Mouse (Mus musculus): ENCODE data around the gene Arl8b. TPM values are rescaled to one million over a fixed set of nuclear protein-coding genes. Genes with fewer than 3 reads are reported as not detected.

Gene Arl8b
- total RNA-seq, 2 experiments from 2014 or later: 83.9 to 224 TPM

DNA sequence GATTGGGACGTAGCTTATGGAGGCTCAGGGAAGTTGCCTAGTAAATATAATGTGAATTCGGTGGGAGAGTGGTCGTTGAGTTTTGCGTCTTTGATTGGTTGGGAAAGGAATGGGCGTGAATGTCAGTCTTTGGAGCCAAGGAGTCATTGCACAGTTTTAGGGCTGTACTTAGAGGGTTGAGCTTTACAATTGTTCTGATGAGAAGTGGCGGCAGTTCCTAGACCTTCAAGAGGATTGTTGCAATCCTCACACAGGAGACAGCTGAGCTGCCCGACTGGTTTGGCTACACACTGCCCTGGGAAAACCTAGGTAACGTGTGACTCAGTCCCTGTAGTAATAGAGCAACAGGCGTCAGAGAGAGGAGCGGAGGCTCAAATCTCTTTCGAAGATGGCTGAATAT, 1.2 kb downstream of the Arl8b start:
- peak; percentile 10; the same call in 1 of the 2 replicates for ATAC-seq (replicated peaks; ENCODE audit: poor library complexity)

DNA sequence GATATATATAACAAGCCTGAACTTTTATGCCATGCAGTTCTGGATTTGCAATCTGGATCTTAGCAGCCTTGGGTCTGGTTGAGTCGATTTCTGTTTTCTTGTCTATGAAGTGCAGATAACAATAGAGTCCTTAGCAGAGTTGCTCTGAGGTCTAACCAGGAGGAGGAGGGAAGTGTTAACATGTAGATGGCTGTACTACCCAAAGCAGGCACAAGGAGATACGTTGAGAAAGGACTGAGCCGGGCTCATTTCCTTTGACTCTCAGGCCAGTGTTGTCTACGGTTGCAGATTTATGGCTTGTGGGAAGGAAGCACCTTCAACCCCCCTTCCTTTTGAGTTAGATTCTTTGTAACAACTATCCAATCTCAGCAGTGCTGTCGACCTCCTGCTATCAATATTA, 1.9 kb downstream of the Arl8b start:
- ATAC-seq (replicated peaks; ENCODE audit: poor library complexity): peak; percentile 69

GRCm38 (mm10) chr6:108785551-108785950, 2.7 kb downstream of the Arl8b start:
- no peak for ATAC-seq (replicated peaks; ENCODE audit: poor library complexity)

GRCm38 (mm10) chr6:108791498-108791897, 8.6 kb downstream of the Arl8b start:
- ATAC-seq (replicated peaks; ENCODE audit: poor library complexity): no peak

GRCm38 (mm10) chr6:108795912-108796311, 13.0 kb downstream of the Arl8b start:
- no peak for ATAC-seq (replicated peaks; ENCODE audit: poor library complexity)

DNA sequence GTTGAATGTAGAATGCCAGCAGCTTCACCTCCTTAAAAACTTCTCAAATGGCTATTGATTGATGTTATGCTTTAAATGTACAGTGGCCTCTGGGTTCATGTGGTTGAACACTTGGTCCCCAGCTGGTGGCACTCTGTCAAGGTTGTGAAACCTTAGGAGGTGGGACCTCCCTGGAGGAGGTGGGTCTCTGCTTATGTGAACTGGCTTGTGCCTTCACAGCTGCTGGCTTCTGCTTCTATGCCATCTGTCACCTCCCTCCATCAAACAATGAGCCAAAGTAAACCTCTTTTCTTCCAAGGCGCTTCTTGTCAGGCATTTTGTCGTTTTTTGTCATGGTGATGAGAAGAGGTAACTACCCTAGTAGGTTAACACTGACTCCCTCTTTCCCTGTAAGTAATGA, 13.8 kb downstream of the Arl8b start:
- peak; percentile 50 for ATAC-seq (replicated peaks; ENCODE audit: poor library complexity)

DNA sequence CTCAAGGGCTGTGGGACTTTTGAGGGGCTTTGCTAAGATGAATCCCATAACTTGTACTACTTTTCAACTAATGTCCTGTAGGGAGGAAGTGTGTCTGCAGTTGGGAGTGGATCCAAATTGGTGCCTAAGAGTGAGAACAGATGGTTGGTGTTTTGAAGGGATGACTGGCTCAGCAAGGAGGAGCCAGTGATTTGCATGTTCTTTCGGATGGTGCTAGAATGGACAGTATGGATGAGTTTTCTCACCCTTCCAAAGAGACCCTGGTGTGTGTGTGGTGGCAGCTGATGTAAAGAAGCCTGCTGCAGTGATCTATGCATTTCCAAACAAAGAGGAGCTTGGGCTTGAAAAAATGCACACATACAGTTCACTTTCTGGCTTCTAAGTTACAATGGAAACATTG, 22.3 kb downstream of the Arl8b start:
- no peak for ATAC-seq (replicated peaks; ENCODE audit: poor library complexity)

GRCm38 (mm10) chr6:108805871-108806270, 23.0 kb downstream of the Arl8b start:
- ATAC-seq (replicated peaks; ENCODE audit: poor library complexity): no peak

DNA sequence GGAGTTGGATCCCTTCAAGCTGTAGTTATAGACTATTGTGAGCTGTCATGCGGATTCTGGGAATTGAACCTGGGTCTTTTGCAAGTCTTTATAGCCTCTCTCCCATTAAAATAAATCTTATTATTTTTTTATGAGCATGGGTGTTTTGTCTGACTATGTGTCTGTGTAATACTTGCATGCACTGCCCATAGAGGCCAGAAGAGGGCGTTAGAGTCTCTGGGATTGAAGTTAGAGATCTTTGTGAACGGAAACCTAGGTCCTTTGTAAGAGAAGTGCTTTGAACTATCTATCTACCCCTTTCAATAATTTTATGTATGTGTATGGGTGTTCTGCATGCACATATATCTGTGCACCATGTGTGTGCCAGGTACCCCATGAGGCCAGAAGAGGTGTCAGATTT, 24.5 kb downstream of the Arl8b start:
- peak; percentile 55; the same call in 1 of the 2 replicates for ATAC-seq (replicated peaks; ENCODE audit: poor library complexity)

- ATAC-seq (replicated peaks; ENCODE audit: poor library complexity): peak; percentile 65
Observed at GRCm38 (mm10) chr6:108808786-108809185, 25.9 kb downstream of the Arl8b start.

DNA sequence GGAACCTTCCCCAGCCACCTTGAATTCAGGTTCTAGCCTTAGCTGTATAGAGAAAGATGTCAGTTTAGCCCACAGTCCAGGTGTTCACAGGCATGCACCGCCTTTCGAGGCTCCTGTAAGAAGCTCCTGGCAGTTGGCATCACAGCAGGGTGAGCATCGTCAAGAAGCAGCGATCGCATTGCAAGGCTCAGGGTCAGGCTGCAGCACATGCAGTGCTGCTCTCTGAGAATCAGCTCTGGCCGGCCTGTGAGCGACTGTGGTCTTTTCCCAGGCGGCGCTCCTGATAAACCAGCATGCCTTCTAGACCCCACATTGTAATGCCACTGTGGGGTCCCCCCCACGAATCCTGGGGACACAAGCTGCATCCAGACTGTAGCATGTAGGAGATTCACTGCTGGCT, 27.3 kb downstream of the Arl8b start:
- ATAC-seq (replicated peaks; ENCODE audit: poor library complexity): no peak

GRCm38 (mm10) chr6:108812134-108812533, 29.2 kb downstream of the Arl8b start:
- no peak for ATAC-seq (replicated peaks; ENCODE audit: poor library complexity)

DNA sequence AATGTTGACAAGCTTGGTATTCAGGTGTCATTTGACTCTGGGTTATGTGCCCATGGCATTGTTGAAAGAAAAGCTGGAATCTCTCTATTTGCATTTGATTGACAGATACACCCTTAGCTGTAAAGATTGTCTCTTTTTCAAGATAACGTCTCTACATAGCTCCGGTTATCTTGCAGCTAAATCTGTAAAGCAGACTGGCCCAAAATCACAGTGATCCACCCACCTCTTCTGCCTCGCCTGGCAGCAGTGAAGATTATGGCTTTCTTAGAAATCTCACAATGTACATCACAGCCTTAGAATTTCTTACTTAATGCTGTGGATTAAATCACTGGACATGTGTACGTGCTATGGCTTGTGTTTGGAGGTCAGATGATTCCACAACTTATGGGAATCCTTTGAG, 34.6 kb downstream of the Arl8b start:
- ATAC-seq (replicated peaks; ENCODE audit: poor library complexity): no peak

DNA sequence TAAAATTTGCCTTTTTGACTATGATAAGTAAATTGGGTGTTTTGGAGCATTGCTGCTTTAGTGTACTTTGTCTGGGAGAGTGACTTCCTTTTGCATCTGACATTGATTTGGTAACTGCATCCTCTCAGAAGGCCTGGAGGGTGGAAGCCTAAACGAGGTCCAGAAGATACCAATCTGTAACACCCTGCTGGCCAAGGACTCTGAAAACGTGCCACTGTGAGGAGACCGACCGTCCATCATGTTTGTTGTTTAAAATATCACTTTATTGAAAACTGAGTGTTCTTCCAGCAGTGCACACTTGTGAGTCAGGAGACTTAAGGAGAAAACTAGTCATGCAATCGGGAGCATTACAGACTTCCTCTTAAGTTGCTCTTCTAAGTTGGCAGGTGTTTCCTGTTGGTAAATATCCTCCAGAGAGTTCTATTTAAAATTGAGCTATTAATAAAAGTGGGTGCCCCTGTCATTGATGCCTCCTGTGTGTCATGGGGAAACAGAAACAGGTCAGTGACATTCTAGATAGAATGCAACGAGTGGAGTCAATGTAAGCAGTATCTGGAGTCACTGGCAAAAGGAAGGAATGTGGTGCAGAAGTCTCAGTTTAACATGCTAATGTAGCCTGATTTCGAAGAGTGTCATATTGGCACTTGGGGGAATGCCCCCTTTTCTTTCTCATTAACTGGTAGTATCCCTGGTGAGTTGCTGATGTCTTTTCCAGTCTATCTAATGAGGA, 42.1 kb downstream of the Arl8b start:
- ATAC-seq (replicated peaks; ENCODE audit: poor library complexity): peak; percentile 32

DNA sequence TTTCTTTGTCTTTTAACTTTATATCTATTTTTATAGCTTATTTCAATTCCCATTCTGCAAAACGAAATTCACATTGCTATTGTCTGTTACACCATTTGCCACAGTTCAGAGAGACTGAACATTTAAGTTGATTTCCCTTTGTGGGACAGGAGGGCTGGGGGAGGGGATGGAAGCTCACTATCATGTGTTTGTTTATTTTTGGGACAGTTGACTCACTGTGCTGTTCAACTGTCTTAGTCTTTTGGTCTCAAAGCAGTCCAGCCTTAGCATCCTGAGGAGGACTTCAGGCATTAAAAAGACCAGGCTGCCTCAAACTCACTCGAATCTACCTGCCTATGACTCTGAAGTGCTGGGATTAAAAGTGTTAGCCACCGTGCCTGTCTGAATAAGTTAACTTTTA, 43.2 kb downstream of the Arl8b start:
- no peak for ATAC-seq (replicated peaks; ENCODE audit: poor library complexity)

DNA sequence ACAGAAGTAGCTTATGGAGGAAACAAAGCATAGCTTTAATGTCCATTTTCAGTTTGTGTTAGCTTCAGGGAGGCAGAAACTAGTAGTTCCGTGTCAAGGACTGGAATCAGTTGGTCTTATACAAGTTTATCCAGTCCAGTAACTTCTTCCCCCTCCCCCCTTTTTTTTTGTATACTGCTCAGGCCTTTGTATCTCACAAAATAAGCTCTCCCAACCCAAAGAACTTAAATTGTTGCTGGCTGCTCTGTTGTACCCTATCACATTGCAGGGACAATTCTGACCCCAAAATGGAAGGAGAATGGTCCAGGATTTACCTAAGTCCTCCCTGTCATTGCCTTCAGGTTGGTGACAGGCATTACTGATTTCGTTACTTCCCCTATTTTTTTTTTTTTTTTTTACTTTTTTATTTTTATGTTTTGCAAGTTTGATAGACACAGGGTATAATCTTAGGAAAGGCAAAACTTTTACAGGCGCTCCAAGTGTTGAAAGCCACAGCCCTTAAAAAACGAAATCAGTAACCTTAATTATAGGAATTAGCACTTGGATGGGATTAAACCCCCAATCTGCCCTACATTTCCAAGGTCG, 44.5 kb downstream of the Arl8b start:
- no peak for ATAC-seq (replicated peaks; ENCODE audit: poor library complexity)

GRCm38 (mm10) chr6:108828234-108828868, 45.5 kb downstream of the Arl8b start, which contains the start of gene Edem1:
Gene Edem1 (plus strand): TSS chr6:108828641.
- ATAC-seq (replicated peaks; ENCODE audit: poor library complexity): peak; percentile 68

DNA sequence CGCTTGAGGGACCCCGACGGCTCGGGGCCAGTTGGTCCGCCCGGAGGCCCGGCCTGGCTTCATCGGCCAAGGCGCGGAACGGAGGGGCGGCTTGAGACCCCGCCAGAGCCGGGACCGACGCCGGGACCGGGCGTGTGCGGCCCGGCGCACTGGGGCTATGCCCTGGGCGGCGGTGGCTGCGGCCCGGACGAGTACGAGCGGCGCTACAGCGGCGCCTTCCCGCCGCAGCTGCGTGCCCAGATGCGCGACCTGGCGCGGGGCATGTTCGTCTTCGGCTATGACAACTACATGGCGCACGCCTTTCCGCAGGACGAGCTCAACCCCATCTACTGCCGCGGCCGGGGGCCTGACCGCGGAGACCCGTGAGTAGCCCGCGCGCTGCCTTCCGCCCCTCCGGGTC, 46.0 kb downstream of the Arl8b start:
- peak; percentile 3; the same call in 1 of the 2 replicates for ATAC-seq (replicated peaks; ENCODE audit: poor library complexity)

DNA sequence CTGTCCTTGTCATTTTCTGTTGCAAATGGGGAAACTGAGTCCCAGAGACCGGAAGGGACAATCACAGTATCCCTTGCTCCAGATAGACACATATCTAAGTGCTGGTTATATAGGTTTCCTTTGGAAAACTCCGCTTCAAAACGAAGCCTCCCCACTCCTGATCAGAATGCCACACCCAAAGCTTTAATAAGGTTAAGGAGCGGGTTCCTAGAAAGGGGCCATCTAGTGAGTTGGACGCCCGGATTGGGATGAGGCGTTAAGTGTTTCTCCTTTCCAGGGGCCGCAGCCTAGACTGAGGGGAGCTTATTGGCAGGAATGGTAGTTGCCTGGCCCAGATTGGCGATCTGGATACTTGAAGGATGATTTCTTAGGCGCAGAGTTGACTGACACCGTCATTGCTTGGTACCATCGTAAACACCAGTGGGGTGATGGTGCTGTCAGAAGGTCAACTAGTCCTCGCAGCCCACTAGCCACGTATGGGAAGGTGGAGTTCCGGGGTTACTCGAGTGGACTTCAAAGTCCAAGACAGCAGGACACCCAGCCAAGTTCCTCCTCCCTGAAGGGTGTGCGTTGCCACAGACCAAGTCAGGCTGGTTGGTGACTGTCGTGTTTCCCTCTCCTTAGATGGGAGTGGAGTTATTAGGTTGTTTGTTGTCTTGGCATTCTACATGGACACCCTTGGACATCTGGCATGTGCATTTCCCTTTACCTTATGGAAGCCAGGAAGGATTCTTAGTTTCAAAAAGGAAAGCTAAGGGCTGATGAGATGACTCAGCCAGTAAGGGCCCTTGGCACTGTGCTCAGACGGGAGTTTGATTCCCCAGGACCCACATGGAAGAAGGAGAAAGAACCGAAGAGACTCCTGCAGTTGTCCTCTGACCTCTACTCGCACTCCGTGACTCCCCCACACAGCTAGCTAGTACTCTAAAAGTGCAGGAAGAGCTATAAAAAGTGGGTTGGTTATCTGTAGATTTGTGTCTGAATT, 46.8 kb downstream of the Arl8b start:
- peak; percentile 7; the same call in 1 of the 2 replicates for ATAC-seq (replicated peaks; ENCODE audit: poor library complexity)

DNA sequence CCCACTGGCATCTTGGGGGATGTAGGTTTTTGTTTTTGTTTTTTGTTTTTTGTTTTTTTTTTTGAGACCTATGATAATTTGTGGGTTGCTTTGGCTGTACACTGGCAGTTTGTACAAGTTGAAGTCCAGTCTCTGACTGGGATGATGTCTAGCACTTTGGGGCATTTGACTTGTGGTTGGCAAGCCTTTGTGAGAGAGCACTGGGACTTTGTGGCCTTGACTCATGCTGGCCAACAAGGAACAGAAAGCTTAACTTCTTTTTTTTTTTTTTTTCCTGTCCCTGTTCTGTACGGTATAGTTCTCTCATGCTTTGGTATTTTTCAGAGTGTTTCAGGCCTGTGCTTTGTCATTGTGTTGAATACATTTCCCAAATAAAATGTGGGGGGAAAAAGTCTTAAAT, 49.3 kb downstream of the Arl8b start:
- ATAC-seq (replicated peaks; ENCODE audit: poor library complexity): no peak

DNA sequence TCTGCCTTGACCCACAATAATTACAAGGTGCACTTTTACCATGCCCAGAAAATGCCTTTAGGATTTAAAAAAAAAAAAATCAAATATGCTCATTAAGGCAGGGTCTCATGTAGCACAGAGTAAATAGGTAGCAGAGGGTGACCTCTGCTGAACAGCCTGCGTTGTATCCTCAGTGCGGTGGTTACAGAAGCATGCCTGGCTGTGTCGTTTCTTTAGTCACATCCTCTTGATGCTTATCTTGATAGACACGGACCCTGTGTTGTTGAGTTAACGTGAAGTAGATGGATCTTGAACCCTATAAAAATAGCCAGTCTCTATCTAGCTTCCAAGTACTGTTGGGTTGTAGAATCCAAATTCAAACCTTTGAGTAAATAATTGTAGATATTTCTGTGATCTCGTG, 50.1 kb downstream of the Arl8b start:
- no peak for ATAC-seq (replicated peaks; ENCODE audit: poor library complexity)

Measured in megakaryocyte progenitor cell, adult 5-6 weeks (primary cell).